Mouse (Mus musculus) monocyte, adult 2 months (primary cell): ENCODE measurements around the gene Stx3.

Source experiments
- DNase-seq, 2 experiments: peaks; one replicate each; pipeline ENCODE4 v3.0.0; 2022; ENCODE audit warnings: low spot score in 2 of 2, low read depth in 1 of 2

Stx3 gene

DNA sequence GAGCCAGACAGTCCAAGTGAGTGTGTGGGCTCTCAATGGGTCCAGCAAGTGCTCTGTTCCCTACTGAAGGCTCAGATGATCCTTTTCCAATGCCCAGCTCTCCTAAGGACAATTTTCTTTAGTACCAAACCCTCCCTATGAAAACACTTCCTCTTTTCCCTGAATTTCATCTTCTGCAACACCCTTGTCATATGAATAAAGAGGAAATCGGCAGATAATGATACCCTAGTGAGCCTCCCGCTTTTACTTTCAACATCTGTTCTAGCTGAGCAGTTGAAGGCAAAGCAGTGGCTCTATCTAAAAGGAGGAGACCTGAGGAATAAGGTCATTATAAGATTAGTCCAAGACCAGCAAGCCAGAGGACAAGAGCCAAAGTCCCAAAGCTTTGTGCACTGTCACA, 10.8 kb downstream of the Stx3 start:
- DNase-seq: no peak

DNA sequence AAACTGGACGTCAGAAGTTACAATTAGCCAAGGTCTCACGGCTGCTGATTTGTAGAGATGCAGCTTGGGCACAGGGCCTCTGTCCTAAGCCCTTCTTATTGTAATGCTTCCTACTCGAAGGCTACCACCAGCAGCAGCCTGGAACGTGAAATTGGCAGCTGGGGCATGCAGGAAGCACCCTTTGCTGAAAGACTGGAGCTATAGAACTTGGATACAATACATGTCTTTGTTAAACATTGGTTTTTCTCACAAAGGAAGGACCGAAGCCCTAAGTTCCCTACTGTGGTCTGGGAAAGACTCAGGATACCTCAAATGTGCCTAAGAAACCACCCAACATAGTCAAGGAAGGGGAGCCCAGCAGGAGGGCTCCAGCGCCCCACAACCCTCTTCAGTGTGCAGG, 11.4 kb downstream of the Stx3 start:
- DNase-seq: no peak

DNA sequence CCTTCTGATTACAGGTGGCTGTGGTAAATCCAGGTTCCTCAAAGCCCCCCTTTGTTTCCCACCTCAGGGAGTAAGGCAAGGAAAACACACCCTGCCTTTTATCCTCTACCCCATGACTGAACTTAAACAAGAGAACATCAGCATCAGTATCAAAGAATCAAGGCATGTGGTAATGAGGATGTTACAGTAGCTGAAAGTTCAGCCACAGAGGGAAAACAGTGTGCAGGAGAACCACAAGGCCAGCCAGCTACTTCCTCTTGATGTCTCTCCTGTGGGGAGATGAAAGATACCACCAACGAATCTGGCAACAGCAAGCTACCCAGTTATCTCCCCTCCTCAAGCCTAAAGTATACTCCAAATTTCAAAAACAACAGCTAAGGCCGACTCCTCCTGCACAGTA, 12.0 kb downstream of the Stx3 start:
- no peak for DNase-seq

DNA sequence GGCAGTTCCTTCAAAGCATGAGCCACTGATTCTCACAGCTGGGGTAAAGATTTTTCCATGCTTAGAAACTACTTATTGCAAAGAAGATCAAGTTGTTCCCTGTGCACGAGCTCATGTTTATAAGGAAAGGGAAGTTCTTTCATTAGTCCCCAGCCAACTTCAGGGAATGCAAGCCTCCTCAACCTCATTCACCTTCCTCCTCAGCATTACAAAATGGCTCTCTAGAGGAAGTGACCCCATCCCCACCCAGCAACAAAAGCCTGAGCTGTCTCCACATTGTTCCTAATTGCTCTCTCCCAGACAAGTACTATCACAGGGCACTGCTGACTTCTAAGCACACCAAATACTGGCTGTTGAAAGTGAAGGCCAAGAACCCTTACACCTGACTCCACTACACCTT, 14.8 kb downstream of the Stx3 start:
- peak in 1 of 2 experiments; percentile 16 for DNase-seq

DNA sequence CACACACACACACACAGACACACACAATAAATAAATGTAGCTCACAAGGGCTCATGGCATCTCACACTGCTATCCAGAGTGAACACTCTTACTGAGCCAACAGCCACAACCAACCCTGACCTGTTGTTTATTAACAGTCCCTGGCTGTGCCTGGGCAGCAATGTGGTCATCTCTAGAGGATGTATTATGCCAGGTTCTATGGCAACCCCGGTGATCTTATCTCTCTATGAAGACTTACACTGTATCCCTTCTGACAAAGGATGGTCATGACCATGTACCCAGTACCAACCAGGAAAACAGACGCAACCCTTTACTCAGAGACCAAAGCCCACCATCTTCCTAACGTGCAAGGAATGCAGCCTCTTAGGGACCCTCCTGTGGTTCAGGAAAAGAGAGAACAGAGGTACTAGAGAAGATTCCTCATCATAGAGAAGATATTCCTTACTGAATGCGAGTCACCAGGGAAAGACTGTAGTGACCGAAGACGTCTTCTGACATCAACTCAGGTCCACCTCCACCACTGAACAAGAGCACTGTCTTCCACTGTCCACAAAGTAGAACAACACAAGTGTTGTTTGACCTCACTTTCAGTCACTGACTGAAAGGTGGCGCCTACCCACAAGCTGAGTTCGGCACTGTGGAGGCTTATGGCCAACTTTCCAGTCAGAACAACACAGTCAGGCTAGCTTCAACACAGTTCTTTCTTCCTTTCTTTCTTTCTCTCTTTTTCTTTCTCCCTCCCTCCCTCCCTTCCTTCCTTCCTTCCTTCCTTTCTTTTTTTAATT, 18.5 kb downstream of the Stx3 start:
- no peak for DNase-seq

DNA sequence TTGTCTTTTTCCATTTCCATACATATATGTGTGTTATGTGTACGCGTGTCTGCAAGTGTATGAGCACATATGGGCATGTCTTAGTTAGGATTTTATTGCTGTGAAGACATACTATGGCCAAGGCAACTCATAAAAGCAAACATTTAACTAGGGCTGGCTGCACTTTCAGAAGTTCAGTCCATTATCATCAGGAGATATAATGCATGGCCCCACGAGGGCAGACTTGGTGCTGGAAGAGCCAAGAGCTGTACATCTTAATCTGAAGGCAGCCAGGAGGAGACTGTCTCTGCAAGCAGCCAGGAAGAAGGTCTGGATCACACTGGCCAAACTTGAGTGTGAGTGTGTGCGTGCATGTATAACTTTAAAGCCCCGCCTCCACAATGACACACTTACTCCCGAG, 24.8 kb downstream of the Stx3 start:
- DNase-seq: no peak

DNA sequence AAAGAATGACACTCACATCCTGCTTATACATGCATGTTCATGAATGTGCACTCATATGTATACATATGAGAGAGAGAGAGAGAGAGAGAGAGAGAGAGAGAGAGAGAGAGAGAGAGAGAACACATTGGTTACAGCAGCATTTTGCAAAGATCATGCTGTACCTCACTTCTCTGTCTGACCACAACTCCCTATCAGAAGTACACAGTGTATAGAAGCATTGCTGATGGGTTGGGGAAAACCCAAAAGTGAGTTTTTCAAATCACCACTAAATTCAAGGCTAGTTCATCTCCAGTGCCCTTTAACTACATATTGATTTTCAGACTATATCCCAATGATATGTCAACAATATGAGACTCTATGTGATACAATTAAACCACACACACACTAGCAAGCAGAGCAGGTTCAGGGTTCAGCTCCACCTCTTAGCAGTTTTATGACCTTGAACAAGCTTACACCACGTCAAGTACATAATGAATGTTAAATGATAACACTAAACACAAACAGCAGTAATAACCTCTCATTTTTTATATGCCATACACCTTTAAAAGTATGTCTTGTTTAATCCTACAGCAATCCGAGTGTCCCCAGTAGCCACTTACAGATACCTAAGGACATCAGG, 25.4 kb downstream of the Stx3 start:
- DNase-seq: no peak

DNA sequence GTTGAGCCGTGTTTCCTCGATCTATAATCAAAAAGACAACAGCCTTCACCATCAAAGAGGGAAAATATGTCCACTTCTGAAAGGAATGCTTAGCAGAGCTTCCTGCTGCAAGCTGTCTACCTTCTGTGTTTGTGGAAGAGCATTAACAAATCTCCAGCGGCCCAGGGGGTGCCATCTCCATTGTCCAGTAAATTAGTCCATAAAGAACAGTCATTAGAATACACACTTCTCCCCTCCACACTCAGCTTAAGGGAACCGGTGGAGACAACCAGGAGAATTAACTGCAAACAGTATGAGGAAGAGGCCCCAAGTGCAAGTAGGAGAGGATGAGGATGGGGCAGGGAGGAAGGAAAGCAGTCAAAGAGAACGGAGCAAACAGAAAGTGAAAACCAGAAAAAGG, 27.4 kb downstream of the Stx3 start:
- DNase-seq: no peak

DNA sequence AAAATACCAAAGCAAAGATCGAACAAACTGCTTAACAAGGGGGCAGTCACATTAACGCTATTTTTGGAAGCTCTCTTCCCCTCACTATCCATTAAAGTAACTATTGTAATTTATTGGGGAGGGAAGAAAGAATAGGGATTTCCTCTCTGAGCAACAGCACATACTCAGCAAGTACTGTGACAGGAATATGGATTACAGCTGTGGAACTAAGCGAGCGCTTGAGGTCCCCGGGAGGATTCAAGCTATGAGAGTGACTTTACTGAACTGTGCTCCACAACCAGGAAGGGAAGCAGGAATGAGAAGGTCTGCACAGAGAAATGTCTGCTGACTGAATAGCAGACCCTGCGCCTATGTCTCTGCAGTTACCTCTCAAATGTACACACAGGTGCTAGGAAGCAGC, 30.3 kb downstream of the Stx3 start:
- no peak for DNase-seq

DNA sequence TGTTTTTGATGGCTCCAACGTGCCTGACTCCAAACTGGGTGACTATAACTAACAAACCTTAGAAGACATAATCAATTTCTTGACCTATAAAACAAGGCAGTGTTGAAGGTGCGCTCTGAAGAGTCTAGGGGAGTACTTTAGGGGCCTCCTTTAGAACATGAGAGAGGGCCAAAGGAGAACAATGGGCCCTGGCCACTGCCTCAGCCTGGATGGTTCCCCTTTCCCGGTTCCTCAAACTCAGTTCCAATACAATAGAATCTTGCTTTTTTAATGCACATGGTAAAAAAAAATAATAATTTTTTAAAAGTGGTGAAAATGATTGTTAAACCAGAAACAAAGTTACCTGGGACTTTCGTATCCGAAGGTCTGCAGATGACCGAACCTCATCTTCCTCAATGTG, 31.4 kb downstream of the Stx3 start:
- DNase-seq: no peak

DNA sequence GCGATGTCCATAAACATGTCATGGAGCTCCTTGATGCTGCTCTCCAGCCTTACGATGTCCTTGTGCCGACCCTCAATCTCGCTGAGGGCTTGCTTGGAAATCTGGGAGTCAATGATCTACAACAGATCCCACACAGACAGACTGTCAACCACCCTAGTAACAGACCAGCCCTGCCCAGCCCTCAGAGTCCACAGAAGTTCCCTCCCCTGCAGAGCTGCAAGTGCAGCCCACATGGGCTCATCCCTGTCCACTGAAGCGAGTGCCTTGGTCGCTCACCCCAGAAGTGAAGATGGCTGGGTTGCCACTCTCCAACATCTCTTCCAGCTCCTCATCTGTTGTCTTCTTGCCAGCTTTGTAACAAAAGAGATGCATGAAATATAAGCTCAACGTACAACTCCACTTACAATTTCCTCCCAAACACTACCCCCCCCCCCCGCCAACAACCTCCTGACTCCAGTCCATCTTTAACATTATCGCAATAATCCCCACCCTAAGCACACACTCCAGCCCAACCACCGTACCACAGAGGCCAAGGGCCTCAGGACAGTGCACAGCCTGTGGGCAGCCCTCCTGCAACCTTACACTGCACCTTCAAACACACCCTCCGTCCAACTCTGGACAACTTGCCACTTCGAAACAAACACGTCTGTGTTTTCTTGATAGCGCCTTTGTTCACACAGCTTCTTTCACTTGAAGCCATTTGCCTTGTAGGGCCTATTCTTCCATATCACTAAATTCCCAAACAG, 33.6 kb downstream of the Stx3 start:
- DNase-seq: no peak

DNA sequence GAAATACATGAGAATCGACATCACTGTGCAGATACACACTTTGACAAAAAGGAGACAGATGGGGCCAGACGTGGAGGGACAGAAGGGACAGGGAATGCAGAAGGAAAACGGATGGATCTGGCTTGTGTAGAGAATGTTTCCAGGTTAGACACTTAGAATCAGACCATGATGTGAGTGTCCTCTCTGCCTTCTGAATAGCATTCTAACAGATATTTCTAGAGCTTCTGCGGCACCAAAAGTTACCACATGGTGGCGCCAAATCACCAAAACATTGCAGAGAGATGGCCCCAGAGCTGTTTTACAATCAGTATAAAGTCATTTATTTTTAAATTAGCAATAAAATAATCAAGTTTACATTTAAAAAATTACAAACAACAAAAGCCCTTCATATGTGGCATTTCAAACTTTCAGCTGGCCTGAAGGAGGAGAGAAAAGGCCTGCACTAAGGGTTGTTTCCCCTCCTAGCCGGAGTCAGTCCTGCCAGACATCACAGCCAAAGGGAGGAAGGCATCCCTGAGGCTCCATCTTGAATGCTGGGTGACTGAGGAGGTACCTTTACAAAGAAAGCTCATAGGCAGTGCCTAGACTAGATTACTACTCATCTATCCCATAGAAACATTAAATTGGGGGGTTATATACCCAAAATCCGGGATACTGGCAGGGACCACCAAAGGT, 41.9 kb downstream of the Stx3 start:
- DNase-seq: peak in 1 of 2 experiments; percentile 32

DNA sequence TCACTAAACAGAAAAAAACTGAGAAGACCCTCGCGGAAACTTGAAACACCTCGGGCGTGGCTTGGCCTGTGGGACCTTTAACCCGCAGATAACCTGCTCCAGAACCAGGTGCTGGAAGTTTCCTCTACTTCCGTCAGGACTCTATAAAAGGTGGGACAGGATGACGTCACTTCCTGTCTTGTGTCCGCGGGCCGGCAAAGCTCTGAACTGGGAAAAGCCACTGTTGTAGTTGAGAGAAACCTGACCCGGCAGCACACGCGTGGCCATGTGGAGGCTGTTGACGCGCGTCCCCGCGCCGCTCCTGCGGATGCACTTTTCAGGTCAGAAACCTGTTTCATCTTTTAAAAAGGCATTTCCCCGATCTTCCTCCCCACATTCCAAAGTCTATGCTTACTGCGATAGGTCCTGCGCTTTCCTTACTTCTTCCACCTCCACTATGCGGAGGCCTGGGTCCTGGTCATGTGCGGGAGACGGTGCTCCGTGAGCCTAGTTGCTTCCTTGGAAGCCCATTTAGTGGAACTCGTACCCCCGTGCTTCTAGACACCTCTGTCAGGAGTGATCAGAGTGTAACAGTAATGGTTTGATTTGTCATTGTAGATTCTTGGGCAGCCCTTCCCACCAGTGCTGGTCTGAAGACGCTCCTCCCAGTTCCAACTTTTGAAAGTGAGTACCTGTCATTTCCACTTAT, 48.9 kb downstream of the Stx3 start, which contains the start of gene Mrpl16:
TSS of gene Mrpl16 (plus strand) at position 187 of the 688 bp plus-strand sequence.
- peak; percentile 57 to 73 for DNase-seq

DNA sequence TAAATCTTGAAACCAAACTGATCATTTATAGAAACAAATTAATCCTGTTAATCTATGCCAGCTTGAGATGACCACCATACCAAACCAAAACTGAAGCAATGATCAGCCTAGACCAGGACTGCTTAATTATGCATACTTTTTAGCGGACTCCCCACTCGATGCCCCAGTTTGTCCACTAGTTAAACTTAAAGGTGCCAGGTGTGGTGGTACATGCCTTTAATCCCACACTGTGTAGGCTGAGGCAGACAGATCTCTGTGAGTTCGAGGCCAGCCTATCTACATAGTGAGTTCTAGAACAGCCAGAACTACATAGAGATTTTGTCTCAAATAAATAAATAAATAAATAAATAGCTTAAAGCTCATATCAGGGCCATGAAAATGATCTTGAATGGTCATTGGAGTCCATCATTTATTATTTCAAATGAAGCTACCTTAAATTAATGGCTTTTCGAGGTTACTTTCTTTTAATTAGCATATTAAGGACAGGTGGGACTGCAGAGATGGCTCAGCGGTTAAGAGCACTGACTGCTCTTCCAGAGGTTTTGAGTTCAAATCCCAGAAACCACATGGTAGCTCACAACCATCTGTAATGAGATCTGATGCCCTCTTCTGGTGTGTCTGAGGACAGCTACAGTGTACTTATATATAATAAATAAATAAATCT, 49.8 kb downstream of the Stx3 start:
- DNase-seq: no peak

DNA sequence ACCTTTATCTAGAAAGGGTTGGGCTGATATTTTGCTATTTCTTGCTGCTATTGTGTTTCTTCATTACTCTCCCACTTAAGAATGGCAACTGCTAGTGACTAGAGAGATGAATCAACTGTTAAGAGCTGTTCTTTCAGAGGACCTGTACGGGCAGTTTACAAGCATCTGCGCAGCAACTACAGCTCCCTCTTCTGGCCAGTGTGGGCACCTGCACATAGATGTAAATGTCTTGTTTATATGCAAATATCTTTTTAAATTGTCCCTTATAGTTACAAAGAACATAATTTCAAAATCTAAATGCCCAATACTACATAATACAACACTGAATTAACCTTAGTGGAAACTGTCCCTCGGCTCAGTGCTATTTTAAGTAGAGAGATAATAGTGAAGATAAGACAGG, 51.0 kb downstream of the Stx3 start:
- DNase-seq: no peak

DNA sequence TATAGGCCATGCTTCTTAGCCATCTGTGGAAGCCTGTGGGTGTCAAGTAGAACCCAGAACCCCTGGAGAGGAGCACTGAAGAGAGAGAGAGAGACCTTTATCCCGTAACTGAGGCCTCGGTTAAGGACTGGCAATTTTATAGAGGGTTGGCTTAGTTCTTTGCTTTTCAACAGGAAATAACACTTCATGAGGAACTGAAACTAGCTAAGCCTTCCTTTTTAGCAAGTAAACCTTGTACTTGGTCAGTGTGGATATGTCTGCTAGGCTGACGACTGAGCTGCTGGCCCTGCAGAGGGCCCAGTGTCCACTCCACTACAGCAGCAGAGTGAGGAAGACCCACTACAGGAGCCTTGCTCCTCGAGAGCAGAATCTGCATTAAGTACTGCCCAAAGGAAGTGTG, 52.8 kb downstream of the Stx3 start:
- peak in 1 of 2 experiments; percentile 24 for DNase-seq

DNA sequence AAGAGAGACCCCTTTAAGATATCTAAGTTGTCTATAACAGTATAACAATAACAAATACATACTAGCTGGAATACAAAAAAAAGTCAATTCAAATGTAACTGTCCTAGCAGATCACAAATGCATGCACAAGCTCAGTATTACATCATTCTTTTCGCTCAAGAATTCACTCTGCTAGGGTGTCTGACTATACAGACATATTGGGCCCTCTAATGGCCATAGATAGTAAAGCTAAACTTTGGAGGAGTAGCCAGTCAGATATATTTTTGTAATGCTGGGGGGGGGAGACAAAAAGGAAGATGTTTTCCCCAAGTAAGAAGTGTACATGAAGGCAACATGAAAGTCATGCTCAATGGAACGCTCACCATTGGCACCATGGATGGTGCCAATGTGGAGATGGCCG, 54.1 kb downstream of the Stx3 start:
- no peak for DNase-seq

DNA sequence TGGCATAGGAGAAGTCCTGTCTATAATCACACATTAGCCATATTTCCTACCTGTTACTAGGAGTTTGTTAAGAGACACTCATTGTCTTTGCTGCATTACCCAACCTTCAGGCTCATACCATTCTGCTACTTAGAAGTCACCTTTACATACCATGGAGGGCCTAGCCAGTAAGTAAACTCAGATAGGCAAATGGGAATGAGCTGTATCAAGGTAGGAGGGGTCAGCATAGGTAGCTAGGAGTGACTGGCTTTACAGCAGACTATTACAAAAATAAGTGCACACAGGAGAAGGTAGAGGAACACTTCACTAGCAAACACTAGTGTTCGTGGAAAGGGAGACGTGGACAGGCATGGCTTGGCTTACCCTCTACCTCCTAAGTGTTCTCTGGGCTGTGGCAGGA, 71.9 kb downstream of the Stx3 start, which contains the start of gene Gif:
TSS of gene Gif (plus strand) at position 257 of the 400 bp plus-strand sequence.
- no peak for DNase-seq

DNA sequence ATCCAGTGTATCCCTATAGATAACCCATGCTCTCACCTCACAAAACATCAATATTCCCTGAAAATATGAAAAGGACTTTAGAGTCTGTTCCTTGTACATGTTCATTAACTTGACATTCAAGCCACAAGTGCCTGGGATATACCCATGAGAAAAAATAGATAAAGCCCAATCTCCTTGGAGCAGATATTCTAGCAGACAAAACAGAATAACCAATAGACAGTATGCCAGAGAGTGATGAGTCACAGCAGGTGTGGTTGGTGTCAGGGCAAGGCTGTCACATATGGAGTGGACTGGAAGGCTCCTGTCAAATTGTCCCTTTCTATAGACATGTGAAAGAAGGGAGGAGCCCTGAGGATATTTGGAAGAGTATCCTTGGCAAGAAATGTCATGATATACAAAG, 73.5 kb downstream of the Stx3 start:
- DNase-seq: no peak

DNA sequence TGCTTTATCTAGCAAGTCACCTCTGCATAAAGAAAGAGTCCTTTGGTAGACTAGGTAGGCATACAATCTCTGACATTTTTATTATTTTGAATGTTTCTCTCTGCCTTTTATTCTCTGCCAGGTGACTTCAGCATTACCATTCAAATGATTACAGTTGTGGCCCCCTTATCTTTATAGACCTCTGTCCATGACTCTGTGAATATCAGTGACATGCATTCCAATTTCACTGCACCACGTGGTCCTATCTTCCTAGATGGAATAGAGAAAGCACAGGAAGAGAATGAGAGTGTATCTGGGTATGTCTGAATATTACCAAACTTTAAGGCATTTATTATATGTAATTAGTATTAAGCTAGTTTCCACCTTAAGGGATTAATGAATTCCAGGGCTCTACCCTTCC, 82.7 kb downstream of the Stx3 start:
- DNase-seq: no peak
